Mouse (Mus musculus) limb, embryonic 12.5 days (tissue): ENCODE data around the gene Slc38a7. TPM values are rescaled to one million over a fixed set of nuclear protein-coding genes. Genes with fewer than 3 reads are reported as not detected.
A peak's percentile ranks its signal among the peaks of the same experiment; 100 is the strongest.
"Not testable (repeated sequence)": the region's sequence is repeated elsewhere in the genome, so short reads cannot be mapped to it uniquely, and the experiment has no call there.

Experiments
- ATAC-seq: fragments of 200-750 bp; cut with Nextera tagmentation; 2 replicates; pipeline ENCODE4 v1.8.0; 2017; ENCODE audit warnings: low read depth, moderate TSS enrichment; ENCODE audit not compliant: insufficient number of reproducible peaks, insufficient read depth, low FRiP score, low TSS enrichment
- H3K27ac ChIP-seq: fragments of 300-500 bp; sonication (generic); 2 replicates; pipeline ENCODE4 v1.5.1; 2016; ENCODE audit warnings: mild to moderate bottlenecking, moderate library complexity
- H3K27me3 ChIP-seq: fragments of 300-500 bp; sonication (generic); 2 replicates; pipeline ENCODE4 v1.6.1; 2016; ENCODE audit warnings: mild to moderate bottlenecking, moderate library complexity
- H3K36me3 ChIP-seq: fragments of 300-500 bp; sonication (generic); 2 replicates; pipeline ENCODE4 v1.6.1; 2016; ENCODE audit warnings: mild to moderate bottlenecking, moderate library complexity
- H3K4me1 ChIP-seq: fragments of 300-500 bp; sonication (generic); replicated peaks from 2 replicates; pipeline ENCODE4 v1.6.1; 2016
- H3K4me2 ChIP-seq: fragments of 300-500 bp; sonication (generic); 2 replicates; pipeline ENCODE4 v1.6.1; 2016; ENCODE audit warnings: mild to moderate bottlenecking, moderate library complexity
- H3K4me3 ChIP-seq: fragments of 300-500 bp; sonication (generic); replicated peaks from 2 replicates; pipeline ENCODE4 v1.5.1; 2016; ENCODE audit warnings: mild to moderate bottlenecking
- H3K9ac ChIP-seq: fragments of 300-500 bp; sonication (generic); replicated peaks from 2 replicates; pipeline ENCODE4 v1.6.1; 2016; ENCODE audit warnings: mild to moderate bottlenecking, moderate library complexity
- H3K9me3 ChIP-seq: fragments of 300-500 bp; sonication (generic); 2 replicates; pipeline ENCODE4 v1.6.1; 2016; ENCODE audit warnings: mild to moderate bottlenecking, moderate library complexity
- WGBS: fragments of 180-500 bp; shearing (Covaris S2); methylation state at CpG from one replicate; pipeline ENCODE4 v1.1.7; 2016; 5-methylcytosine and 5-hydroxymethylcytosine counted together
- polyA plus RNA-seq: library from polyadenylated mRNA; unstranded; fragments of >200 nt; fragmentation: Nextera tagmentation; extraction: Ambion mirVana; gene quantifications from 2 replicates; pipeline ENCODE4 v1.2.1, GENCODE M21; 2016

Gene Slc38a7
- polyA plus RNA-seq, 1 experiment from 2014 or later, result 13.6 TPM

DNA sequence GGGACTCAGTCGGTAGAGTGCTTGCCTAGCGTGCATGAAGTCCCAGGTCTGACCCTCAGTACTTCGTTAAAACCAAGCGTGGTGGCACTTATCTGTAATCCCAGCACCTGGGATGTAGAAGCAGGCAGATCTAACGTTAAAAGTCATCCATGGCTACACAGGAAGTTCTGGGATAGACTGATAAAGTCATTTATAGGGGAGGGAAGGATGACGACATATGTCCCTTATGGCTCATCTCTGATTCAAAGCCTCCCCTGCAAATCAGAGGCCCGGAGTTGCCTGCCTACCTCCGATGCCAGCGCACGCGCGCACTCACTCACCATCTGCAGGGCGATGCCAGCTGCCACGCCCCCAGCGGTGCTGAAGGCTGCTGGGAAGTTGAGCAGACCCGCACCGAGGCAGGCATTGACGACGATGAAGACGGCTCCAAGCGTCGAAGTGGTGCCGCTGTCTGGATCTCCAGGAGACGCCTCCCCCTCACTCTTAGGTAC is 5.2 kb downstream of the Slc38a7 start:
- no peak for ATAC-seq
- Histone ChIP-seq H3K4me1 (peaks cover 9% of the 10 kb centered on the region), H3K9ac (no peak overlapping the region), H3K9me3 (no peaks in the 10 kb centered on the region), H3K4me2 (no peak overlapping the region), H3K4me3 (no peak overlapping the region), H3K27me3 (no peaks in the 10 kb centered on the region), H3K27ac (no peak overlapping the region), H3K36me3 (peaks cover 35% of the 10 kb centered on the region)
- 81% methylated on average over 24 of the region's 24 CpGs for WGBS

- Histone ChIP-seq H3K4me2 (no peak overlapping the region), H3K9ac (no peak overlapping the region), H3K9me3 (no peaks in the 10 kb centered on the region), H3K27ac (no peak overlapping the region), H3K4me1 (no peaks in the 10 kb centered on the region), H3K36me3 (peaks cover 63% of the 10 kb centered on the region), H3K27me3 (no peaks in the 10 kb centered on the region), H3K4me3 (no peak overlapping the region)
- 86% methylated on average over 7 of the region's 7 CpGs for WGBS
- no peak for ATAC-seq
Observed at GRCm38 (mm10) chr8:95845026-95845425, 8.3 kb downstream of the Slc38a7 start.

DNA sequence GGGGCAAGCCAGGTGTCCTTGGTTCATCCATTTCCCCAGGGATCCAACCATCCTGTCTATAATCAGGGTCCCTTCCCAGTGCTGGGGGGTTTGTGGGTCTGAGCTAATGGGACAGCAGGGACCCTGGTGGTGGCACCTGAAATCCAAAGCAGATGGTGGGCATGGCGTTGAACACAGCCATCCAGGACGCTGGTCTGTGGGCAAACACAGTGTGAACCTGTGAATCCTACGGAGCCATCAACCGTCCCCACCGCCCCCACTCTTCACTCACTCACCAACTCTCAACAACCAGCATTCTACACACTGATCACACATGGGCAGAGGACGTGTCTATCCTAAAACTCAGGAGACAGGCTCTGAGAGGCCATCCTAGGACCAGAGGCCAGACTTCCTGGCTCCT is 9.4 kb downstream of the Slc38a7 start:
- no peaks in the 10 kb centered on the region for H3K4me1 ChIP-seq
- peaks cover 67% of the 10 kb centered on the region for H3K36me3 ChIP-seq
- no peak overlapping the region for H3K9ac ChIP-seq
- no peak for ATAC-seq
- no peak overlapping the region for H3K4me2 ChIP-seq
- no peak overlapping the region for H3K4me3 ChIP-seq
- H3K27me3 ChIP-seq, result no peaks in the 10 kb centered on the region
- no peaks in the 10 kb centered on the region for H3K9me3 ChIP-seq
- 92% methylated on average over 6 of the region's 6 CpGs for WGBS
- no peak overlapping the region for H3K27ac ChIP-seq

DNA sequence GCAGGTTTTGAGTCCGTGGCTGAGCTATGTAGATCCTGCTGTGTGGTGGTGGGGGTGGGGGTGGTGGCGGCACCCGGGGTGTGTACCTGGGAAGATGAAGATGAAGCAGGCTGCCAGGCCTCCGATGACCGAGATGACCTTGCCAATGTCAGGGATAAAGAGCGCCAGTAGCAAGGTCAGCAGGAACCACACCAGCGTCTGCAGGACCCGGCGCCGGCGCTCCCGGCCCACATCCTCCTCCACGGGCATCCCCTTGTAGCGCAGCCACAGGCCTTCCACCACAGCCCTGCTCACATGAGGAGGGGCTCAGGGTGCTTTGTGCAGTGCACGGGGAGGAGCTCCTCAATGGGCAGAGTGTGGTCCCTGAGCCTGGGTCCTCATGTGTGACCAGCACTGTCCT is 11.9 kb downstream of the Slc38a7 start:
- Histone ChIP-seq H3K4me3 (no peak overlapping the region), H3K9me3 (no peaks in the 10 kb centered on the region), H3K9ac (no peak overlapping the region), H3K27ac (no peak overlapping the region), H3K4me2 (no peak overlapping the region), H3K27me3 (no peaks in the 10 kb centered on the region), H3K36me3 (peaks cover 71% of the 10 kb centered on the region), H3K4me1 (no peaks in the 10 kb centered on the region)
- 91% methylated on average over 15 of the region's 15 CpGs for WGBS
- no peak for ATAC-seq

DNA sequence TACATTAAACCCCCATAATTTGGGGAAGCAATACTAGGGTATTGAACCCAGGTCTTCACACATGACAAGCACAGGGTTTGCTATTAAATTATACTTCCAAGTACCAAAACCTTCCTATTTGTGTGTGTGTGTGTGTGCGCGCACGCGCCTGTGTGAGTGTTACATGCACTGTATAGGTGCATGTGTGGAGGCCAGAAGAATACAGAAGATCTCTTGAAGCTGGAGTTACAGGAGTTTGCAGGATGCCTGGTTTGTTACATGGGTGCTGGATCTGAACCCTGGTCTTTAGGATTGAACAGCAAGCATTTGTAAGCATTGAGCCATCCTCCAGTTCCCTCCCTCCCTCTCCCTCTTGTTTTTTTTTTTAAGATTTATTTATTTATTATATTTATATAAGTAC is 14.1 kb downstream of the Slc38a7 start:
- H3K9me3 ChIP-seq, result no peaks in the 10 kb centered on the region
- no peak overlapping the region for H3K27ac ChIP-seq
- 100% methylated on average over 4 of the region's 4 CpGs for WGBS
- H3K4me2 ChIP-seq, result no peak overlapping the region
- no peak overlapping the region for H3K4me3 ChIP-seq
- H3K27me3 ChIP-seq, result no peaks in the 10 kb centered on the region
- no peak overlapping the region for H3K9ac ChIP-seq
- H3K36me3 ChIP-seq, result peaks cover 53% of the 10 kb centered on the region
- no peak for ATAC-seq
- no peaks in the 10 kb centered on the region for H3K4me1 ChIP-seq

- WGBS, result 95% methylated on average over 10 of the region's 10 CpGs
- Histone ChIP-seq H3K9me3 (no peaks in the 10 kb centered on the region), H3K4me3 (no peak overlapping the region), H3K9ac (no peak overlapping the region), H3K4me1 (peaks cover 5% of the 10 kb centered on the region; the same call in 1 of the 2 replicates), H3K27ac (no peak overlapping the region), H3K4me2 (no peak overlapping the region), H3K36me3 (peaks cover 35% of the 10 kb centered on the region), H3K27me3 (no peaks in the 10 kb centered on the region)
- no peak for ATAC-seq
Observed at GRCm38 (mm10) chr8:95837266-95837665, 16.1 kb downstream of the Slc38a7 start.

- Histone ChIP-seq H3K4me1 (peaks cover 5% of the 10 kb centered on the region; the same call in 1 of the 2 replicates), H3K36me3 (peaks cover 22% of the 10 kb centered on the region; the same call in 1 of the 2 replicates), H3K4me2 (no peak overlapping the region), H3K9ac (no peak overlapping the region), H3K27me3 (no peaks in the 10 kb centered on the region), H3K9me3 (no peaks in the 10 kb centered on the region), H3K4me3 (no peak overlapping the region), H3K27ac (no peak overlapping the region)
- no peak for ATAC-seq
- WGBS, result 71% methylated on average over 4 of the region's 4 CpGs
Observed at GRCm38 (mm10) chr8:95835891-95836290, 17.4 kb downstream of the Slc38a7 start.

- under 1% methylated on average over 16 of the region's 16 CpGs for WGBS
- peak overlapping the region; percentile 45 for H3K9ac ChIP-seq
- peak overlapping the region; percentile 44 for H3K4me3 ChIP-seq
- peak overlapping the region; percentile 60 for H3K4me2 ChIP-seq
- peaks cover 5% of the 10 kb centered on the region; the same call in 1 of the 2 replicates for H3K4me1 ChIP-seq
- H3K9me3 ChIP-seq, result no peaks in the 10 kb centered on the region
- H3K27me3 ChIP-seq, result no peaks in the 10 kb centered on the region
- H3K36me3 ChIP-seq, result peaks cover 9% of the 10 kb centered on the region; the same call in 1 of the 2 replicates
- ATAC-seq, result peak; percentile 64
- H3K27ac ChIP-seq, result no peak overlapping the region
Observed at GRCm38 (mm10) chr8:95833435-95833984, 19.8 kb downstream of the Slc38a7 start.

DNA sequence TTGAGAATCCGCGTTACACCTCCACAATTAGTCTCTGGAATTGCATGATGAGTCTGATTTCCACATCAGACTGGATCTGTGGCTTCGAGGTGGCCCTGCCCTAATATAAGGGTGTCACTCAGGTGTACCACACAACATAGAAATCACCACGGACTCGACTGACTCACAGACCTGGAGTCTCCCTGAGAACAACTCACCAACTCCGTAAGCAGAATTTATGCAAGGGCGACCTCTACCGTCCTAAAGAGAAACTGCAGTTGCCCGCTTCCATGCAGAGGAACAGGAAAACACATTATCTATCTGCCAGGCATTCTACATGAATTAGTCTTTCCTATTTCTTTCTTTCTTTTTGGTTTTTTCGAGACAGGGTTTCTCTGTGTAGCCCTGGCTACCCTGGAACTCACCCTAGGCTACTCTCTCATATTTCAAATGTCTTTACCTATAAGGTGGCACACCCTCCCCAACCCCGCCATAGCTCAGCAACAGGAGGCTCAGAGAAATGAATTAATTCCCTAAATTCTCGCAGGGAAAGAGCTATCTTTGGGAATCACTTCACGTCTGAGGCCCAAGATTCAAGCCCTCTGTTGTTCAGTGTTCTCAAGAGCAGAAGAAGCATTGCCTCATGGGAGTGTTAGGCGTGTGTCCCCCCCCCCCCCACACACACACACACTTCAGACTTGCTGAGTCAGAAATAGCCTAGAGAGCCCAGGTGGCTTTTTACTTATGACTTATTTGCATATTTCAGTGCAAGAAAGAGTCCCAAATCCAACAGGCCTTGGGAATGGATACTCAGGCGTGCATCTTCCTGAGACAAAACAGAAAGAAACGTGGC is 20.5 kb downstream of the Slc38a7 start:
- Histone ChIP-seq H3K27ac (peak overlapping the region; percentile 24; the same call in 1 of the 2 replicates), H3K9ac (peak overlapping the region; percentile 45; the same call in 1 of the 2 replicates), H3K27me3 (no peaks in the 10 kb centered on the region), H3K9me3 (no peaks in the 10 kb centered on the region), H3K4me3 (peak overlapping the region; percentile 44), H3K36me3 (peaks cover 9% of the 10 kb centered on the region; the same call in 1 of the 2 replicates), H3K4me2 (peak overlapping the region; percentile 60), H3K4me1 (peaks cover 5% of the 10 kb centered on the region; the same call in 1 of the 2 replicates)
- ATAC-seq, result peak; percentile 63; the same call in 1 of the 2 replicates
- WGBS, result 15% methylated on average over 16 of the region's 16 CpGs

- 77% methylated on average over 3 of the region's 3 CpGs for WGBS
- no peaks in the 10 kb centered on the region for H3K9me3 ChIP-seq
- ATAC-seq, result no peak
- peaks cover 5% of the 10 kb centered on the region; the same call in 1 of the 2 replicates for H3K4me1 ChIP-seq
- no peaks in the 10 kb centered on the region for H3K27me3 ChIP-seq
- no peak overlapping the region for H3K9ac ChIP-seq
- H3K27ac ChIP-seq, result no peak overlapping the region
- no peak overlapping the region for H3K4me2 ChIP-seq
- H3K4me3 ChIP-seq, result no peak overlapping the region
- no peaks in the 10 kb centered on the region for H3K36me3 ChIP-seq
Observed at GRCm38 (mm10) chr8:95830144-95830543, 23.2 kb downstream of the Slc38a7 start.

- not testable (repeated sequence) for ATAC-seq
Observed at GRCm38 (mm10) chr8:95825162-95825561, 28.2 kb downstream of the Slc38a7 start, which contains the start of gene Sap18b. TSS of gene Sap18b (plus strand) at chr8:95825346.

More at GRCm38 (mm10) chr8:95825162-95825561, 28.2 kb downstream of the Slc38a7 start, which contains the start of gene Sap18b:
- not testable (repeated sequence) for H3K4me3 ChIP-seq, H3K4me2 ChIP-seq, H3K4me1 ChIP-seq, H3K27me3 ChIP-seq, H3K36me3 ChIP-seq, H3K27ac ChIP-seq, H3K9ac ChIP-seq, H3K9me3 ChIP-seq
- WGBS, result 61% methylated on average over 25 of the region's 25 CpGs
